Mouse (Mus musculus) myocyte (in vitro differentiated cells): Measurements from ENCODE around the gene Pdcd5. TPM values are rescaled to one million over a fixed set of nuclear protein-coding genes. Genes with fewer than 3 reads are reported as not detected.
A peak's percentile ranks its signal among the peaks of the same experiment; 100 is the strongest.

Source experiments
- H3K27me3 ChIP-seq: one replicate; pipeline ENCODE4 v1.6.1; 2011; ENCODE audit not compliant: control insufficient read depth, insufficient read depth, insufficient read length
- H3K36me3 ChIP-seq: one replicate; pipeline ENCODE4 v1.6.1; 2011; ENCODE audit not compliant: control insufficient read depth, insufficient read depth
- H3K4me2 ChIP-seq: one replicate; pipeline ENCODE4 v1.6.1; 2011; ENCODE audit warnings: low read depth, control low read depth
- H3K4me3 ChIP-seq: one replicate; pipeline ENCODE4 v1.5.1; 2011; ENCODE audit warnings: mild to moderate bottlenecking, control low read depth, moderate library complexity
- H3K79me2 ChIP-seq: one replicate; pipeline ENCODE4 v1.6.1; 2011; ENCODE audit not compliant: control insufficient read depth, insufficient read depth
- H3ac ChIP-seq: one replicate; pipeline ENCODE4 v1.6.1; 2011; ENCODE audit not compliant: control insufficient read depth, insufficient read length
- CEBPB ChIP-seq: IDR thresholded peaks from 2 replicates; pipeline ENCODE4 v1.6.1; 2011; ENCODE audit warnings: mild to moderate bottlenecking, moderate library complexity; ENCODE audit not compliant: poor library complexity, insufficient read depth, severe bottlenecking
- E2F4 ChIP-seq: IDR thresholded peaks from one replicate; pipeline ENCODE4 v1.6.1; 2011; ENCODE audit warnings: mild to moderate bottlenecking, control low read depth, moderate library complexity; ENCODE audit not compliant: insufficient read depth
- MAX ChIP-seq: IDR thresholded peaks from one replicate; pipeline ENCODE4 v1.6.1; 2011; ENCODE audit warnings: low read depth, mild to moderate bottlenecking, control low read depth
- MYOD1 ChIP-seq, 3 experiments: IDR thresholded peaks; one replicate each; pipeline ENCODE4 v1.6.1; 2011; ENCODE audit warnings: control low read depth in 2 of 3, low read depth in 2 of 3, mild to moderate bottlenecking in 2 of 3, moderate library complexity in 1 of 3; ENCODE audit not compliant: insufficient read length in 2 of 3, control insufficient read depth in 1 of 3
- MYOG ChIP-seq, 3 experiments: IDR thresholded peaks; one replicate each; pipeline ENCODE4 v1.6.1; 2011; ENCODE audit warnings: control low read depth in 2 of 3, low read depth in 2 of 3, mild to moderate bottlenecking in 2 of 3; ENCODE audit not compliant: insufficient read length in 2 of 3, control insufficient read depth in 1 of 3, insufficient read depth in 1 of 3
- POLR2A ChIP-seq: IDR thresholded peaks from one replicate; pipeline ENCODE4 v1.6.1; 2011; ENCODE audit warnings: low read depth, mild to moderate bottlenecking, control low read depth, moderate library complexity; ENCODE audit not compliant: insufficient read length
- POLR2AphosphoS2 ChIP-seq: IDR thresholded peaks from one replicate; pipeline ENCODE4 v1.6.1; 2011; ENCODE audit warnings: low read depth, control low read depth; ENCODE audit not compliant: insufficient read length
- REST ChIP-seq: IDR thresholded peaks from one replicate; pipeline ENCODE4 v1.6.1; 2011; ENCODE audit warnings: mild to moderate bottlenecking, control low read depth, moderate library complexity; ENCODE audit not compliant: insufficient read depth, insufficient read length
- SRF ChIP-seq: IDR thresholded peaks from one replicate; pipeline ENCODE4 v1.6.1; 2011; ENCODE audit warnings: low read depth; ENCODE audit not compliant: control insufficient read depth, insufficient read length
- TCF12 ChIP-seq: IDR thresholded peaks from one replicate; pipeline ENCODE4 v1.6.1; 2011; ENCODE audit warnings: mild to moderate bottlenecking, control low read depth; ENCODE audit not compliant: poor library complexity, insufficient read depth, severe bottlenecking
- TCF3 ChIP-seq: IDR thresholded peaks from one replicate; pipeline ENCODE4 v1.6.1; 2011; ENCODE audit warnings: low read depth, control low read depth; ENCODE audit not compliant: insufficient read length
- USF1 ChIP-seq: IDR thresholded peaks from one replicate; pipeline ENCODE4 v1.6.1; 2011; ENCODE audit warnings: low read depth, mild to moderate bottlenecking, control low read depth, moderate library complexity
- polyA plus RNA-seq: library from polyadenylated mRNA; unstranded; fragments of >200 nt; fragmentation: generic; extraction: Trizol; gene quantifications from one replicate; pipeline ENCODE4 v1.2.1, GENCODE M21; 2012; ENCODE audit warnings: missing spikeins

Pdcd5 gene
- polyA plus RNA-seq, 1 experiment = 160 TPM

DNA sequence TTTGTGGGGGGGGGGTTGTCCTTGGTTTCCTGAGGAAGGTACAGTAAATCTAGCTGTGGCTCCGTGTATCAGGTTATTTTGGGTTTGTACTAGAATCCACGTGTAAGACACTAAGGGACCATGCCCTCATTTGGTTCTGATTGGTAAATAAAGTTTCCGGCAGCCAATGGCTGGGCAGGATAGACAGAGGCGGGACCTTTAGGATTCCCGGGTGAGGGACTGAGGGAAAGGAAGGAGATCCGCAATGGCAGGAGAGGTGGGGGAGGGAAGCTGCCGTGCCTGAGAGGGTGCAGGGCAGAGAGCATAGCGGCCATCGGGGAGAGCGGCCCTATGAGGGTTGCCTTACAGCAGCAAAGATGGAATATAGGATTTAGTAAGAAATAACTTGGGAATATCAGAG lies 39.9 kb upstream of the Pdcd5 start:
- Histone ChIP-seq H3K27me3 (no peaks in the 10 kb centered on the region), H3K36me3 (no peaks in the 10 kb centered on the region), H3K4me3 (no peak overlapping the region), H3K79me2 (no peaks in the 10 kb centered on the region), H3K4me2 (peak overlapping the region; percentile 60), H3ac (no peak overlapping the region)
- TF ChIP-seq TCF3 (no peak), MYOD1 (IDR thresholded peaks at IDR 0.05; ENCODE audit: control insufficient read depth in 1 of 3, insufficient read length in 2 of 3, low read depth in 2 of 3) (no peak), CEBPB (no peak), USF1 (no peak), TCF12 (no peak), REST (no peak), MYOG (IDR thresholded peaks at IDR 0.05; ENCODE audit: control insufficient read depth in 1 of 3, insufficient read depth in 1 of 3, insufficient read length in 2 of 3, low read depth in 2 of 3) (no peak), E2F4 (no peak), SRF (no peak), POLR2A (no peak)

DNA sequence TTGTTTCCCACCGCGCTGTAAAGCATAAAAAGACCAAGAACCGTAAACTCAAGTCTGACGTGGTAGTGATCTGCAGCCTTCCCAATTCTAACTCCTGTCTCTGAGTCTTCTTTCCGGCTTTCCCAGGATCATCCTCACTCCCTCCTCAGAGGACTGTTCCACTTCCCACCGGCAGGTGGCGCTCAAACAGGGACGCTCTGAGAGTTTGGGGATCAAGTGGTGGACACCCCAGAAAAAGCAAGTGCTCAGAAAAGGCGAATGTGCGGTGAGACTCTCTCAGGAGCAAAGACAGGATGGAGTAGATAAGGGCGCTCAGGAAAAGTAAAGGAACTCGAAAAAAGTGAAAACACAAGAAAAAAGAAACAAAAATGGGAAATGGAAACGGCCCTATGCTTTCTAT lies 39.4 kb upstream of the Pdcd5 start:
- Histone ChIP-seq H3K27me3 (no peaks in the 10 kb centered on the region), H3K4me2 (peak overlapping the region; percentile 60), H3K79me2 (no peaks in the 10 kb centered on the region), H3ac (no peak overlapping the region), H3K4me3 (no peak overlapping the region), H3K36me3 (no peaks in the 10 kb centered on the region)
- TF ChIP-seq USF1 (no peak), REST (no peak), SRF (no peak)

DNA sequence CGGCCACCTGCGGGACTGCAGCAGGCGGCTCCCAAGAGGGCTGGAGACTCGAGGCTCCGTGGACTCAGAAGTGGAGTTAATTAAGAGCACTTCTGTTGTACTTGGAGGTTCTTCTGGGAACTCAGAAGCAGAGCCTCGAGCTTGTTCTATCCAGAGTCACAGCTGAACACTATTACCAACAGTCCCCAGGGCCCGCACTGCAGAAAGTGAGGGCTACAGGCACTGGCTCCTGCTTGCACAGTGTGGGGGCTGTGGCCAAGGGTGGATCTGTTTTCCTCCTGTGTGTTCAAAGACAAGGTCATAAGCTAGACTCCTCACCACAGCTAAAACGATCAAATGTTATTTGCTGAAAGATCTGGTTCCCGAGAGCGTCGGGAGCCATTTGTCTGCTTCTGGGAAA lies 38.9 kb upstream of the Pdcd5 start:
- Histone ChIP-seq H3ac (no peak overlapping the region), H3K79me2 (no peaks in the 10 kb centered on the region), H3K36me3 (no peaks in the 10 kb centered on the region), H3K4me3 (no peak overlapping the region), H3K4me2 (no peak overlapping the region), H3K27me3 (no peaks in the 10 kb centered on the region)
- TF ChIP-seq MYOG (IDR thresholded peaks at IDR 0.05; ENCODE audit: control insufficient read depth in 1 of 3, insufficient read depth in 1 of 3, insufficient read length in 2 of 3, low read depth in 2 of 3) = no peak
- no peak for TF ChIP-seq MAX
- TF ChIP-seq TCF12 = no peak
- TF ChIP-seq TCF3 = no peak
- TF ChIP-seq MYOD1 (IDR thresholded peaks at IDR 0.05; ENCODE audit: control insufficient read depth in 1 of 3, insufficient read length in 2 of 3, low read depth in 2 of 3) = no peak
- no peak for TF ChIP-seq POLR2A
- TF ChIP-seq CEBPB = no peak
- no peak for TF ChIP-seq SRF
- no peak for TF ChIP-seq USF1
- TF ChIP-seq POLR2AphosphoS2 = no peak
- TF ChIP-seq REST = no peak
- TF ChIP-seq E2F4 = no peak

DNA sequence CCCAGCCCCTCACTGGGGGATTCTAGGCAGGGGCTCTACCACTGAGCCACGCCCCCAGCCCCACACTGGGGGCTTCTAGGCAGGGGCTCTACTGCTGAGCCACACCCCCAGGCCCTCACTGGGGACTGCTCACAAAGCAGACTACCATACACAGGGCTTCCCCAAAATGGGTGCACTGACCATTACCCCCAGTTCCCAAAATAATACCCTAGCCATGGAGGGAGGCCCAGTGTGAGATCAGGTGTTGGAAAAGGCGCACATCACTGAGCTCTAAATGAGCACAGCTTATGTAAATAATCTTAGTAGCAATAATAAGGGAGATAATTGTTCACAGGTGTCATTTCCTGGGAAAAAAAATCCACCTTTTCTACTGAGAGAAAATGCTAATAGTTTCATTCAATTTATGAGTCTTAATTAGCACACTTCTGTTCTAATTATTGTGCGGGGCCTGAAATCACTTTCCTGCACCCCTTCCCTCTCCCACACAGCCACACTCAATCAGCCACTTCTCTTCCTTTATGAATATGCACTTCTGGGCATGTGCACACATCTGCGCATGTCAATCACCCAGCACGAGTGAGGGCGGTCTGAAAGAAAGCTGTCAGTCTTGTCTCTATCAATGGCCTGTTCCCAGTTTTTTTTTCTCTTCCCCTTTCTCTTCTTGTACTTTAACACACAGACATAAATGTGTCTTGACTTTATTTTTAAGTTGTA lies 36.2 kb upstream of the Pdcd5 start:
- Histone ChIP-seq H3K27me3 (no peaks in the 10 kb centered on the region), H3K4me2 (no peak overlapping the region), H3K4me3 (no peak overlapping the region), H3ac (no peak overlapping the region), H3K36me3 (no peaks in the 10 kb centered on the region), H3K79me2 (no peaks in the 10 kb centered on the region)
- TF ChIP-seq E2F4 (no peak), MYOG (IDR thresholded peaks at IDR 0.05; ENCODE audit: control insufficient read depth in 1 of 3, insufficient read depth in 1 of 3, insufficient read length in 2 of 3, low read depth in 2 of 3) (no peak)

DNA sequence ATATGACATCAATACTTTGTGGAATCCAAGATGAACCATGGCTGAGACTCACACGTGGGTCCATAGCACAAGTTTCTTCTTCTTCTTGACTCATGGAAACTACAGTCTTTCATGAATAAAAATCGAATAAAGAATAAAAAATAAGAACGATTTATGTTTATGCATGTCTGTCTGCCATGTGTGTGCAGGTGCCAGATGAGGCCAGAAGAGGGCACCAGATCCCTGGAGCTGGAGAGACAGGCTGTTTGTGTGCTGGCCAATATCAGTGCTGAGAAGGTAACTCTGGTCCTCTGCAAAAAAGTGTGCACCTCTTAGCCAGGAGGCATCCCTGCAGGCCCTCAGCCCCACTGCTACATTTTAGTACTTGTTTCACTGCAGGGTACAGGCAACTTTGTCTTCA lies 34.2 kb upstream of the Pdcd5 start:
- Histone ChIP-seq H3K4me3 (no peak overlapping the region), H3K27me3 (no peaks in the 10 kb centered on the region), H3ac (no peak overlapping the region), H3K4me2 (no peak overlapping the region), H3K36me3 (no peaks in the 10 kb centered on the region), H3K79me2 (no peaks in the 10 kb centered on the region)
- TF ChIP-seq MYOD1 (IDR thresholded peaks at IDR 0.05; ENCODE audit: control insufficient read depth in 1 of 3, insufficient read length in 2 of 3, low read depth in 2 of 3) = no peak
- TF ChIP-seq E2F4 = no peak
- no peak for TF ChIP-seq CEBPB

DNA sequence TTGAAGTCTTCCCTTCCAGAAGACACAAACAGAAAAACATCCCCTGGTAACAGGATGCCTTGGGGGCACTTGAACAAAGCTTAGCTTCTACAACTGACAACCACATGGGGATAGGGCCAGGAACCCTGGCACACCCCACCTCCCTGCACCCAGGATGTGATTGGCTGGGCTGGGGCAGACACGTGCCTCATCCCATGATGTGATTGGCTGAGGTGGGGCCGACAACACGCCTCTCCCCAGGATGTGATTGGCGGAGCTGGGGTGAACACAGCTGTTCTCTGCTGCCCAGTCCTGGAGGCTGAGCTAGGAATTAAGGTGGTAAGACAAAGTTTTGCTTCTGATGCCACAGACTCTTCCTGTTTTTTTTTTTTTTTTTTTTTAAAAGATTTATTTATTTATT lies 31.7 kb upstream of the Pdcd5 start:
- Histone ChIP-seq H3K4me2 (no peak overlapping the region), H3K27me3 (no peaks in the 10 kb centered on the region), H3ac (no peak overlapping the region), H3K4me3 (no peak overlapping the region), H3K79me2 (no peaks in the 10 kb centered on the region), H3K36me3 (no peaks in the 10 kb centered on the region)
- TF ChIP-seq SRF (no peak), TCF3 (no peak), POLR2AphosphoS2 (no peak), MYOD1 (IDR thresholded peaks at IDR 0.05; ENCODE audit: control insufficient read depth in 1 of 3, insufficient read length in 2 of 3, low read depth in 2 of 3) (no peak), CEBPB (no peak), MYOG (IDR thresholded peaks at IDR 0.05; ENCODE audit: control insufficient read depth in 1 of 3, insufficient read depth in 1 of 3, insufficient read length in 2 of 3, low read depth in 2 of 3) (no peak), TCF12 (no peak), USF1 (no peak), POLR2A (no peak), E2F4 (no peak), REST (no peak), MAX (no peak)
